Mouse (Mus musculus) retina, embryonic 14.5 days (tissue): ENCODE data around the gene Gria1.

Source experiments
- DNase-seq: peaks from one replicate; pipeline ENCODE4 v3.0.0-alpha.2; 2015; ENCODE audit warnings: low spot score

The Gria1 gene

DNA sequence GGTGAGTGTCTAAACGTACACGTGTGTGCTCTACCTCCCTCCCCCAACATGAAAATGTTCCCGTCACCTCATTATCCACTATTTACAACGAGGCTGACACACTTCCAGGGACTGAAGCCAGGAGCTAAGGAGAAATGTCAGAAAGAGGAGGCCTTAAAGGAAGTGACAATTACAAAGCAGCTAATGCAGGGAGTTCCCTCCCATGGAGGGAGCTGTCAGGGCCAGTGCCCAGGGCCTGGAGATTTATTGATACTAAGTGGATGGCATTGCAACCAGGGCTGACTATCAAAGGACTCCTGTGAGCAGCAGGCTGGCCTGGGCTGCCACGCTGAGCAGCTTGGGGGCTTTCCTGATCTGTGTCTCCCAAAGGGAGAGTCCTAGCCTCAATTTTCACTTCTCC, 163.0 kb downstream of the Gria1 start:
- peak; percentile 30 for DNase-seq

DNA sequence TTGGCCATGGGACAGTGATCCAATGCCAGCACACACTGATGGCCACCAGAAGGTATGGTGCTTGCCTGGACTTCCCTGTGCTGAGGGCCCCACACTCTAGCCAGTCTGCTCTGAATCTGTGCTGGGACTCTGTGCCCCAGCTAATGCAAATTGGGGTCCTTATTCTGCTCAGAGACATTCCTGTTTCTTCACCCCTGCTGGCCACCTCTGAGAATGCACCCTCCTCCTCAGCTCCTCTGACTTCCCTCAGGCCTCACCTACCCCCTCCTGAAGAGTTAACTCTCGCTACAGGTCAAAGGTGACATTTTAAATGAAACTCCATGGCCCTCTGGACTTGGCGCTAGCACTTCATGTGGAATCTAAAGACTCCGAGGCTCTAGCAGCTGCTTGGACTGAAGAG, 165.4 kb downstream of the Gria1 start:
- DNase-seq, result peak; percentile 57

DNA sequence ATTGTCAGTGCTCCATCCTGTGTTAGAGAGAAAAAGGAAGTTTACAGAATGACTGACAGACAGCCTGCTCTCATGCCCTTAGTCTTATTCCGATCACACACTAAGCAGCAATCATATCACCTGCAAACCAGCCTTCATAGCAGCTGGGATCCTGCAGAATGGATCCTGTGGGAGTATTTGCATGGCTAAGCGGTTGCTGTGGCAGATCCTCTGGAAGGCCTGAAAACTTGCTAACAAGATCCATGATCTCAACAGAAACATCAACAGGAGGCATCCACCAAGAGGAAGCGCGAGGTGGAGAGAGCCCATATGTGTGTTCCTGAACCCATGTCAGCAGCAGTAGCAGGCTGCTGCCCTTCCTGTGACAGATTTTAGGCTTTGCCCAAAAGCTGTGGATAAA, 173.0 kb downstream of the Gria1 start:
- no peak for DNase-seq

DNA sequence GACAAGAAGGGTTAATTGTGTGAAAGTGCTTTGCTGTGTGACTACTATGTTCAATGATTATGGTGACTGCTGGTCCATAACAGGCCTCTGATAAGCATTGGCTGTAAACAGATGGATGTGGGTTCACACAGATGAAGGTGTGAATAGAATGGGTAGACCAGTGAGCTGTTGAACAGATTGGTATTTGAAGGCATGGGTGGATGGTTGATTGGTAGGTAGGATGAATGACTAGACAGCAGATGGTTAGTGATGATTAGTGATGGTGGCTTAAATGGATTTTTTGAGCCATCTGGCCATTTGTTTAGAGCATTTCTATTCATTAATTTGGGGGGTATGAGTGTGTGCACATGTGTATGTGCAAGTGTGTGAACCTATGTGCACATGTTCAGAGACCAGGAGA, 173.9 kb downstream of the Gria1 start:
- DNase-seq, result no peak

DNA sequence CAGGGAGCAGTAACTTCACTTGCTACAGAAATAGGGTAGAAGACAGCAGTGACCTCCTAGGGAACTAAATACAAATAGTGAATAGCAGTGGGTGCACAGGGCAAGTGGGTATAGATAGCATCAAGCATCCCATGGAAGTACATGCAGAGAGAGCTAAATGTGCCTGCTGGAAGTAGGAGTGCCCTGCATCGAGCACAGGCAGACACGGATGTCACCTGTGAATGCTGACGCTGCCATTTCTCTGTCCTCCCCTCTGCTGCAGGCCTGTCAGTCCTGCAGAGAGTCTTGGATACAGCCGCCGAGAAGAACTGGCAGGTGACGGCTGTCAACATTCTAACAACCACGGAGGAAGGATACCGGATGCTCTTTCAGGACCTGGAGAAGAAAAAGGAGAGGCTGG, 178.2 kb downstream of the Gria1 start:
- DNase-seq, result no peak

- no peak for DNase-seq
Measured at GRCm38 (mm10) chr11:57194746-57195145, 183.6 kb downstream of the Gria1 start.

GRCm38 (mm10) chr11:57201245-57201976, 190.2 kb downstream of the Gria1 start:
- no peak for DNase-seq

- DNase-seq, result peak; percentile 20
Measured at GRCm38 (mm10) chr11:57204371-57204770, 193.2 kb downstream of the Gria1 start.

DNA sequence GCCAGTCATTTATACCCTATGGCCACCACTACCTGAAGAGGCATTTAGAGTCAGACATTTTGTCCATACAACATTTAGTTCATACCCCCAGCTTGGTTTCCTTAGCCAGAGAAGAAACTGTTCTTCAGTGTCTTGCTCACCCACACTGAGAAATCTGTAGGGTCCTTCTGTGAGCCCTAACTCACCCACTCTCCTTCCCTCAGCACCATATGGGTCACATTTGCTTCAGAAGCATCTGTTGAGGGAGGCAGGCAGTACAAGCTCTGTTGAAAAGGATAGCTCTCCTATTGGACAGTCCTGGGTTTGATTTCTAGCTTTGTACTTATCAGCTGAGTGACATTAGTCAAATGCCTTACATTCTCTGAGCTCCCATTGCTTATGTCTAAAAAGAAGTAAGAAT, 196.1 kb downstream of the Gria1 start:
- DNase-seq, result no peak

DNA sequence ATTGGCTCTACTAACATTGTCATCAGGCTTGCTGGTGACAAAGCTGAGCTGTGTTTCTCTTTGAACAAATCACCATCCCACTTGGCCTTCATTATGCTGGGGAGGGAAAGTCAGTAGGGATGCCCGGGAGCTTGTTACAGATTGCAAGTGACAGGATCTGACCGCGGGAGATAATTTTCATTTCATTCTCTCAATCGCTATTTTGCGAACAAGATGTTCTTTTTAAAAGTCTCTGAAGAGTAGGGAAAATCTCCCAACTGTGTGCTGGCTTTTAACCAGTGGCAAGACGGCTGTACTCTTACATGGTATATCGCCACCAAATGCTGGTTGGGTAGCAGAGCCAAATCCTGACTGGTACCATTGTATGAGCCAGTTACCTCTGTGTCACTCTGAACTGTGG, 202.9 kb downstream of the Gria1 start:
- no peak for DNase-seq

- DNase-seq, result no peak
Measured at GRCm38 (mm10) chr11:57214583-57214982, 203.4 kb downstream of the Gria1 start.

GRCm38 (mm10) chr11:57222797-57223569, 211.8 kb downstream of the Gria1 start:
- no peak for DNase-seq

DNA sequence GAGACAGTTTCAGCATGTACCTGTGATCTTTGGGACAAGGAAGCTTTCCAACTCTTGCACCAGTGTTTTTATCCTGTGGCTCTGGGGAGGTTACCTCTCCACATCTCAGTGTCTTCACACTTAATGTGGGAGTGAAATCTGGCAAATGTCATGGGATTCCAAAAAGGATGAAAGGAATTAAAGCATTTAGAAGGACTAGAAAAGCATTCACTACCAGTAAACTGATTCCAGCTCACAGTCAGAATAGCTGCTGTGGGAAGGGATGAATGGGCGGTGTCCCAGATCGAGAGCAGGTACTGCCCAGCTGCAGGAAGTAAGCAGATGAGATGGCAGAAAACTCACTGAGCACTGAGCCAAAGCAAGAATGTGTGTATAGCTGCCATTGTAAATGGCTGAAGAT, 224.3 kb downstream of the Gria1 start:
- no peak for DNase-seq

GRCm38 (mm10) chr11:57236431-57236830, 225.2 kb downstream of the Gria1 start:
- no peak for DNase-seq

DNA sequence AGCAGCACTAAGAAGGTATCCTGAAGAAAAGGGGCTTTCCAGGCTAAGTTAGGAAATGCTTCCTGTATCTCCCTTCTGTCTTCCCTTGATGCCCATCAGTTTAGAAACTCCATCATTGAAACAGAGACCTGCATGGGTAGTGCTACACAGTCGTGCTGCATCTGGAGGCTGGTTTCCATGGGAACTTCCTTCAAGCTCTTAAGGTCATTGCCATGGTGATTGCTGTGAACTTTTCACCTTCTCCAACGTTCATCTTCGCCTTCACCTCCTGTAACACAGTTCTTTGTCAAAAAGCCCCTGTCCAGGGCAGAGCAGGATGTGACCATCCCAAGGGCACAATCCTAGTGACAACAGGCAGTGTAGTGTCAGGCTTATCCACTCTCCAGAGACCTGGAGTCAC, 228.6 kb downstream of the Gria1 start:
- DNase-seq, result peak; percentile 38

DNA sequence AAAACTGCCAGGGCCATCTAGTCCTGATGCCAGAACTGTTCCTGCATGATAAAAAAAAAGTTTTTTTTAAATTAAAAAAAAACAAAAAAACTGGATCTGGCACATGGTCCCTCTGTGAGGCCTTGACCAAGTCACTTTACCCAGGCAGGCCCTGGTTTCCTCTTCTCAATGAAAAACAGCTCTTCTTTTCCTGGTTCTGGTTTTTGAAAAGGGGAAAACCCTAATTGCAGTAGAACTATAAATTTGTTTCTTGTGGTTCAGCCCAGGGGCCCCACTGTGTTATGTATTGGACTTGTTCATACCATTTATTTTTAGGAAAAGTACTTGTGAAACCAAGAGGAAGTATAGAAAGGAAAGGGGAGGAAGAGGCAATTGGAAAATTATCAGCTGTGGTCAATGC, 232.6 kb downstream of the Gria1 start:
- no peak for DNase-seq

DNA sequence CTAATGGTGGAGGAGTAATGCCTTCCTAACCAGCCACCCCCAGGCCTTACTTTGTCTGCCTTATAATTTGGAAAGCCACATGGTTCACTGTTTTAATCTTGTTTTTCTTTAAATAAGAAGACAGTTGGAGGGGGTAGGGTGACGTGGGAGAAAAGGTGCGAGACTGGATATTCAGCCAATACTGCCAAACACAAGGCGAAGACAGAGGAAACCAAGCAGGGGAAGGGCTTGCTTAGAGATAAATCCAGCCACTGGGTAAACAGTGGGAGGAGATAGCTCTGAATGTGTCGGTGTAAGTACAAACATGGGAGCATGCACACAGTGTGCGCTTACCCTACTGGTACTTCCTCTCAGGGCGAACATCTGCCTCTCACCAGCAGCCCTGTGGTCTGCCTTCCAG, 233.4 kb downstream of the Gria1 start:
- DNase-seq, result no peak

DNA sequence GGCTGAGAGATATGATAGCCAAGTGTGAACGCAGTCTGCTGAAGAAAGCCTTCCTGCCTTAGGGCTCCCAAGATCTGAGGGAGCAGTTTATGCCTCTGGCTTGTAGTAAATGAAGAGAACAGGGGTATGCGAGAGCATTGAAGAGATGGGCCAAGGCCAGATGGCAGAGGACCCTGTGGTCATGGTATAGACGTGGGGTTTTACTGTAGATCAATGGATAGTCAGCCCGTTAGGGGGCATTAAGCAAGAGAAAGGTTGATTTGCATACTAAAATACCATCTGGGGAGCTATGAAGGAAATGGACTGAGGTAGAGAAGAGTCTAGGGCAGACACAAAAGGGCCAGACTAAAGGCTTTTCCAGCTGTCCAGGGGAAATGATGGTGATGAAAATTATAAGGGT, 237.7 kb downstream of the Gria1 start:
- DNase-seq, result no peak

DNA sequence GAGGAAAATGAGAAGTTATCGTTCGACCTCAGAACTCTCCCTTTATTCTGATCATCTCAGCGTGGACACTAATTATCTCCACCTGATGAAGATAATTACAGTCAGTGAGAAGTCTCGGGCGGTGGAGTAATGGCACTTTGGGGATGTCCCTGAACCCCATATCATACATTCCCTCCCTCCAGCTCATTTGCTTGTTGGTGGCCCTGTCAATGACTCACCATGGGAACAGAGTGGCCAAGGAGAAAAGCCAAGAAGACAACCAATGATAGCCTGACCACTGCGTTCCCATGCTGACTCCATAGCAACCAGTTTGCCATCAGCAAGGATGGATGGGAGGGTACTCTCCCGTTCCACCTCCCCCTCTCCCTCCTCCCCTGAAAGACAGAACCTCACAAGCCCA, 238.9 kb downstream of the Gria1 start:
- no peak for DNase-seq

DNA sequence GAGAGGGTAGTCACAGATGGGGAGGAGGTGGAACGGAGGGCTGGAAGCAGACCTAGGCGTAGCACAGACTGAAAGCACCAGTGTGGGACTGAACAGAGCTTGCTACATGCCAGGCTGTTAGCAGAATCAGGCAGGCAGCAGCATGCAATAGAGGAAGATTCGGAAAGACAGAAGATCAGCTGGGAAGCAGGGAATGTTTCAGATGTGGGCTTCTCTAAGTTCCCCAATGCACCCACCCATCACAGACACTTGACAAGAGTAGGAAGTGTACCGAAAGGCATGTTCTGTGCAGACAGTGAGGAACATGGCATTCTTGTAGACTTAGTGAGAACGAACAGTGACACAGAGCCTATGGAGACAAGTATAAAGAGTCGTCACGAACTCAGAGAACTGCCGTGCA, 260.5 kb downstream of the Gria1 start:
- no peak for DNase-seq

DNA sequence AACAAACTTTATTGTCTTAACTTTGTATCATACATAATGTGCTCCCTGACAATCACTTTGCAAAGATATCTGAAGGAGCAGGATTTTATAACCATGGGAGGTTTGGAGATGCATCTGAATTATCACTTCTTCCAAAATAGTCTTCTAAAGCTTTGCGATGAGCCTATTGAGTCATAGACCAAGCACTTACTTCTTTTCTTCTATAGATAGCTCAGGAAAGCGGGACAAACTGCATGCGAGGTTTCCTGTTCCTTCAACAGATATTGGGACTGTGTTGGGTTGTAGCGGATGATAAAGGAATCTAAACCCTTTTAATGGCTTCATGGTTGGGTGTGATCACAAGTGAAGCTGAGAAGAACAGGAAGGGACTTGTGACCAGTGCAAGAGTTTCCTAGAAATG, 263.5 kb downstream of the Gria1 start:
- DNase-seq, result no peak

GRCm38 (mm10) chr11:57278056-57278455, 266.9 kb downstream of the Gria1 start:
- no peak for DNase-seq

DNA sequence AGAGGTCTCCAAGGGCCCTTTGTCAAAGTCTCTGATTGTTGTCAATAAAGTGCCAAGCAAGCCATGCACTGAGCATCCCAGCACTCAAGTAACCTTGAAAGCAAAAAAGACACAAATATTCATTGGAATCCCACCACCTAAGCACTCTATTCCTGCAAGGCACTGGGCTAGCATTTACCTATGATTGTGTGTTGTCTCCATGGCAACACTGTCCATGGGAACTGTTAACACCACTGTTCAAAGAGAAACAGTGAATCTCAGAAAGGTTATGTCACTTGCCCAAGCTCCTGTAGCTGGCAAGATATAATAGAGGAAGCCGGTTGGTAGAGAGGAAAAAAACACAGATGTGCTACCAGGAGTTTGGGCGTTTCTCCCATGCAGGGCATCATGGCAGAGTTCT, 274.9 kb downstream of the Gria1 start:
- DNase-seq, result no peak

GRCm38 (mm10) chr11:57297376-57297775, 286.2 kb downstream of the Gria1 start:
- no peak for DNase-seq
